Mouse (Mus musculus) adrenal gland, adult 2 months (tissue): ENCODE results near the gene Scarf1. TPM values are rescaled to one million over a fixed set of nuclear protein-coding genes. Genes with fewer than 3 reads are reported as not detected.

Source experiments
- DNase-seq: peaks from one replicate; pipeline ENCODE4 v3.0.0; 2021
- long read RNA-seq: library from polyadenylated mRNA; stranded (forward); transcript quantifications from one replicate; pipeline ENCODE4 v2.0.0, GENCODE M21; 2021
- polyA plus RNA-seq: library from polyadenylated mRNA; depleted of rRNA; stranded (reverse); fragments of >200 nt; gene quantifications from 2 replicates; pipeline ENCODE4 v1.2.3, GENCODE M21; 2012; rRNA removed
- total RNA-seq, 2 experiments: library from RNA; stranded (reverse); gene quantifications; 2 replicates each; pipeline ENCODE4 v1.2.3; 2021

Scarf1 gene
- total RNA-seq (1 to 10 TPM; 7.5 to 7.8 TPM), polyA plus RNA-seq (27.4 and 33.5 TPM in 2 replicates)
- long read RNA-seq, partial matches to known transcripts = 2 of 6 reads
- long read RNA-seq, other reads (novel, unspliced or antisense) = 0 of 6 reads

DNA sequence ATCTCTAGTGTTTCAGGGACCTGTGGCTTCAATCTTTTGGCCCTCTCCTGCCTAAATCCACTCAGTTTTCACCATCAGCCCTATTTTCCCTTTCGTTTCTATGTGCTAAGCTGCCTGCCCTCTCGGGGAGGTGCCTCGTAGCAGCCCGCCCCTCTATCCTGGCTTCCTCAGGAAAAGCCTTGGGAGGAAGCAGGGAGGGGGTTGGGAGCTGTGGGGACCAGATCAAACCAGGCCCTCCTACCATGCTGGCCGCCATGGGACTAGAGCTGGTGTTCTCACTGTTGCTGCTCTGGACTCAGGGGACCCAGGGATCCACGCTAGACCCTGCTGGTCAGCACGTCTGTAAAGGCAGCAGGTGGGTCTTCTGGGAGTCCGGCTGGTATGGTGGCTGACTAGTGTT is at the start of gene Scarf1:
Gene Scarf1 (plus strand): TSS at position 205 of the 400 bp plus-strand sequence.
- DNase-seq = peak; percentile 70

DNA sequence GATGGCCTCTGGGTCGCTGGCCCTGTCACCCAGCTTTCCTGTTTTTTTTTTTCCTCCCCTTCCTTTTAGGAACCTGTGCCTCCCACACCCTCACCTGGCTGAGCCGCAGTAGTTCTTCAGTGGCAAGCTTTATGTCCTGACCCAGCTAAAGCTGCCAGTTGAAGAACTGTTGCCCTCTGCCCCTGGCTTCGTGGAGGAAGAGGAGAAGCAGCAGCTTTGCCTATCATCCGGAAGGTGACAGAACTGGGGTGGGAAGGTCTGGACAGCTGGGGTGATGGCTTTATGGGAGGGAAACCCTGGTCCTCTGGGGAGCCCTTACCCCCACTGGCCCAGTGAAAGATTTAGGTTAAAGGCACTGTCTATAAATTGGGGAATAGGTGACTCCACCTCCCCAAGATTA is 49.7 kb upstream of the Scarf1 start:
- no peak for DNase-seq

DNA sequence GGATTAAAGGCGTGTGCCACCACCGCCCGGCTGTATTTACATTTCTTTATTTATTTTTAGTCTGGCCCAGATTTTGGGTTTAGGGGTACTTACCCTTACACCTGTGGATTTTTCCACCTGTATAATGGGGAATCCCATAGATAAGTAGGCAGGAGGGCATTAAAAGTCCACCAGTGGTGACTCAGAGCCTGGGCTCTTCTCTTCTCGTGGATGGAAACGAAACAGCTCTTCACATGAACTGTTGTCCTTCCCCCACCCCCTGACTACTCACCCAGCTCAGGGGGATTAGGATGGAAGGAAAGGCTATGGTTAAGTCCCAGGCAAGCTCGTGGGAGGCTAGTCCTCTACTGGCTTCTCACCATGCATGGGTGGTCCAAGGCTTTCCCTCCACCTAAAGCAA is 48.9 kb upstream of the Scarf1 start:
- DNase-seq = no peak

DNA sequence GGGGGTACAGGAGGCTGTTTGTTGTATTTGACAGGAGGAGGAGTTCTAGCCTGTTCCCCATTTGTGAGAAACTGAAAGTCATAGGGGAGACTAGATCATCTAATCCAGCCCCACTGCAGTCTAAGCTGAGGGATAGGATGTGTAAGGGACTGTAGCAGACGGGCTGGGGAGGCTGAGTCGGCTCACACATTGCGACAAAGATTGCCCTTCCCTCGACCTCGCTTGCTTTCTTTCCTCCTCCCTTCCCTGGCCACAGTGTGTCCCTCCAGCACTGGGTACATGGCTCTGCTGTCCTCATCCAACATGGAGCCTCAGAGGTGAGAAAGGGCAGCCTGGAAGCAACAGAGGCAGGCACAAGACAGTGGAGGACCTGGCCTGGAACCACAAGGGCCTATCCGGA is 48.3 kb upstream of the Scarf1 start:
- no peak for DNase-seq

DNA sequence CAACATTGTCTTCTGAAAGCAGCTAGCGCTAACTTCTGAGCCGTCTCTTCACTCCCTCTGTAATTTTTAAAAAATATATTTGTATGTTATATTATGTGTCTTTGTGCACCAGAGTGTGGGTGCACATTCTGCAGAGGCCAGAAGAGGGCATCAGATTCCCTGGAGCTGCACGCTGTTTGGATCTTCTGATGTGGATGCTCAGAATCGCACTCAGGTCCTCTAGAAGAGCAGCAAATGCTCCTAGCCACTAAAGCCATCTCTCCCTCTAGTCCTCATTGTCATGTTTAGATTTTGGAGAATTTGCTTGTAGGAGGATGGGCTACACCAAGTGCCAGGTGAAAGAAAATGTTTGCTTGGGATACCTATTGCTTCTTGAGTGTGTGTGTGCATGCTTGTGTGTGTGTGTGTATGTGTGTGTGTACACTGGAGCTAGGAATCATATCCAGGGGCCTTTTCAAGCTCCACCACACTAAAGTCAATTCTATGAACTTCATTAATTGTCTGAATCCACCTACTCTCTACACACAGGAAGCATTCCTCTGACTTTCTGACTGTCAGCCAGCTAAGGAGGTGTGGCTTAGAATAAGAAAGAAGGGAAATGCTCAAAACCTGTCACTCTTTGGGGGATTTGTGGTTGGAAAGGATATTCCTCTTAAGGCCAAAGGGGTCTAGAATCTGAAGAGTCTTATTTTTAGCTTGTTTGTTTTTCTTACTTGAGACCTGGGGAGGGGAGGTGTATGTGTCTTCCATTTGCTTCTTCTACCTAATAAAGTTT is 46.4 kb upstream of the Scarf1 start:
- no peak for DNase-seq

DNA sequence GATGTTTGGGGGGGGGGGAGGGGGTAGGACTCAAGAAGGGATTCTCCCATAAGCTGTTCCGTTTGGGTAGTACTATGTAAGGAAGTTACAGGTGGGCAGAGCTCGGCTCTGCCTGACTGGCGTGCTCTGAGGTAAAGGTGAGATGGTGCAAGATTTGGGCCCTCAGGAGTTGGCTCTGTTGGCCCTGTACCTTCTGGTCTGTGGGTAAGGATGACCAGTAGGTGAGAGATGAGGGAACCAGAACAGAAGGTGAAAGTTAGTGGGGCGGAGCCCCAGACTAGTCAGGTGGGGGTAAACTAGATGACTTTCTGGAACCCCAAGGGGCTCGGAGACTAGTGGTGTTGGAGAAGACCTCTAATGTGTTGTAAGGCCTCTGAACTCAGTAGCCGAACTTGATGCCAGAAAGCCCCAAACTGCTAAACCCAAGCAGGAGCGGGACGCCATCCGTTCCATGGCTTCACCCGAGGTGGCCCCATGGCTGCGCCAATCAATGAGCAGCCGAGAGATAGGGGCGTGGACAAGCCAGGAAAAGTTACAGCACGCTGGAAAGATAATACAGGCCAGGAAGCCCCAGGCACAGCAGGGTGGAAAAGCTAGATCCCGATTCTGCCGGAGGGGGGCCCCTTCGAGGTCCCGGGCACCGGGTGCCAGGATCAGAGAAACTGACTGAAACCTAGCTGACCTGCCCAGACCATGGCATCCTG is 45.7 kb upstream of the Scarf1 start:
- peak; percentile 88 for DNase-seq

DNA sequence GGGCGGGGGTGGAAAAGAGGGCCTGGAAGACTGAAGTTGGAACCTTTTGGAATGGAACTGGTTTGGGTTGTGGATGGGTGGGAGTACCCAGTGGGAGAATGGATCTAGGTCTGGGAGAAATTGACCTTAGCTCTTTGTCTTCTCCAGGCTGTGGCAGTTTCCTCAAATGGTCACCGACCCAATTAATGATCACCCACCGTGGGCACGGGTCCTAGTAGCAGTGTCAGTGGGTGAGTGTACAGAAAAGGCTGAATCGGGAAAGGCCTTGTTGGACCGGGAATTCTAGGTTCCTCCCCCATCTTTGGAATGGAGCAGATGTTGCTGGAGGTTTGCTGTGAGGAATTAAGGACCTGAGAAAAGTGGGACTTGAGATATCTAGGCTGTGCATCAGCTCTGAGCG is 44.9 kb upstream of the Scarf1 start:
- no peak for DNase-seq

DNA sequence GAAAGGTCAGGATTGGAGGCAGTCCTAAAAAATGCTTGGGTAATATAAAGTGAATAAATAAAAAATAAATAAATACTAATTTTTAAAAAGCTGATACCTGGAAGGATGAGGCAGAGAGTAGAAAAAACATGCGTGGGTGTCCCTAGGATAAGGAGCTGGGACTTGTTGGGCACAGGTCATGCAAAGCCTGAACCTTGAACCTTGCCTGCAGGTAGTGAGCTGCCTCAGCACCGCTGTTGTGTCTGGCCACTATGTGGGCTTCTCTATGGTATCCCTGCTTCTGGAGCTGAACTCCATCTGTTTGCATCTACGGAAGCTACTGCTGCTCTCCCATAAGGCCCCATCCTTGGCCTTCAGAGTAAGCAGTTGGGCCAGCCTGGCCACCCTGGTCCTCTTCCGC is 44.1 kb upstream of the Scarf1 start:
- no peak for DNase-seq

DNA sequence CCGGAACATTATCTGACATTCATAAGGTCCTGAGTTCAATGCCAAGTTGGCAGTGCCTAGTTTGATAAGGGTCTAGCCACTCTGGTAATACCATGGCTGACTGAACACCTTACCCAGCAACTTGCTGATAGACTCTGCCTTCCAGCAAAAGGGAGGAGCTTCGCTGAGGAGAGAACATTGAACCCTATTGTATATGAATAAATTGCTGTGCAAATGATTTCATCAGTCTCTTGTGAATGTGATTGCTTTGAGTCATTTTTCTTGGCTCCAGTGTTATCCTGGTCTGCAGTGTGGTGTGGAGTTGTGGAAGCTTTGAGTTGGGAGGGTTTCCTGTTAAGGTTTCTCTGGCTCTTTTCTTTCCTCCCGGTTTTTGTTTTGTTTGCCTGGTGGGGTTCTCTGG is 42.7 kb upstream of the Scarf1 start:
- DNase-seq = no peak

DNA sequence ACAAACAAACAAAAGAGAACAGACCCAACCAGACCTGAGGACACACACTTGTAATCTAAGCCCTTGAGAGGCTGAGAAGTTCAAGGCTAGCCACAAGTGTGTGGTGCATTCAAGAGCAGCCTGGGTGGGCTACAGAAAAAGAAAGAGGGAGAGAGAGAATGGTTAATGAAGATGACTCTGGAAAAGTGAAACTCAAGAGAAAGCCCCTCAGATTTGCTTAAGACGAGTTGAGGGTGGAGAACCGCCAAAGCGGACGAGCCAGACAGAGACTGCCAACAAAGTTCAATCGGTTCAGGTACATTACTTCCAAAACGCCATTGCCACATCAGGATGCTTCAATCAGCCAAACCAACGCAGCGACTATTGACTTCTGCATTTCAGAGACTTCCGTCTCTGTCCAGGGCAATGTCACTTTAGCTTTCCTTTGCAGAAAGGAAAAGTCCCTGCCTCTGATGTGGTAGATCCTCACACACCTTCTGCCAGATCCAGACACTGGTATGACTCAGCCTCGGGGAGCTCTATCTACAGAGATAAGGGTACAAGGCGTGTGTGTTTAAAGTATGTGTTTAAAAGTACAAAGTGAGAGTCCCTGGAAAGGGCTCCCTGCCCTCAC is 40.8 kb upstream of the Scarf1 start:
- no peak for DNase-seq

DNA sequence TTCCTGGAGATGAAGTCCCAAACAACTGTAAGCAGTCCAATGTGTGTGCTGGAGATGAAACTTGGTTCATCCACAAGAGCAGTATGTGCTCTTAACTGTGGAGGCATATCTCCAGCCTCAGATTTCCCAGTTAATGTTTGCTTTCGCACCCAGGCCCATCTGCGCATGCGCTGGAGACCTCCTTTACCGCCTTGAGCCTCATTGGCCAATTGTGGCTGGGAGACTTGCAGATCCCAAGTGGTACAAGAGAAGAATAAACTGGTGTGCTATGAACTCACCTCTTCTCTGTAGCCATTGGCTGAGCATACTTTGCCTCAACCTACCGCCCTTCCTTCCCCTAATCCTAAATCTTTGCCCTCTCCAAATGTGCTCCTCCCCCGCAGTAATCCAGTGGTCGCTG is 40.0 kb upstream of the Scarf1 start:
- DNase-seq = no peak

DNA sequence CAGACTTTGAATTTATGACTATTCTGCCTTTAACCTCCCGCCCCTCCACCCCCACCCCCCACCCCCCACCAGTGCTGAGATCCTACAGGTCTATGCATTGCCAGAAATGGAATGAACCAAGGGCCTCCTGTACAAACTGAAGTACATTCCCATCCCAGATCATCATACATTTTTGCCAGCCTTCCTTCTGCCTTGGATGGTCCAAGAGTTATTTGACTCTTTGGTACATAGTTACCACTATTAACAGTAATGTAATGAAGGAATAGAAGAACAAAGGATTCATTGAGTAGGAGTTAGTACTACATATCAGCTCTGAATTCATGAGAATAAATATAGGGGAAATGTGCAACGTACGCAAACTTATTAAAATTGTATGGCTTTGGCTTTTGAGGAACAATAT is 27.1 kb upstream of the Scarf1 start:
- DNase-seq = no peak

DNA sequence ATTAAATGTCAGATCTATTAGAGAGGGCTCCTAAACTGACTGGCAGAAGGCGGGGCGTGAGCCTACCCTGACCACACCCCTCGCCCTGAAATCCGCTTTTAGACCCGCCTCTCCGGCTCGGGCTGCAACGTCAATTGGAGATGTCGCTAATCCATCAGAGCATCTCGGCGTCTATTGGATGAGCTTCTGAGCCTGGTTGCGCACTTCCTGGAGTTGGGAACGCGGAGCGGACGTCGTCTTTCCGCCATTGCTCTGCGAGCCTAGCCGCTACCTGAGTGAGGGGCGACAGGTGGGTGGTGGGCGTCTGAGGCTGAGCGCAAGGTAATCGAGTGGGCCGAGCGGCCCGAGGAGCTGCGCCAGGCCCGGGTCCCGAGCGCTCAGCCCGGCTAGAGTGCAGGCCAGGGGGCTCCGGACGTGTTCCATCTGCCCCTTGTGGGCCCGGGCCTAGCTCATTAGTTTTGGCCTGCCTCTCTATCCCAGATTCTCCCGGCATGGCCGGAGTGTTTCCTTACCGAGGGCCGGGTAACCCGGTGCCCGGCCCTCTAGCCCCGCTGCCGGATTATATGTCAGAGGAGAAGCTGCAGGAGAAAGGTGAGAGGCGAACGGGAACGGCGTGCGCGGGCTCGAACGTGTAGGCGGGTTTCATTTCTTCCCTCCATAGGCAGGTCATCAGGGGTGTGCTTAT is 26.6 kb upstream of the Scarf1 start, which contains the start of gene Prpf8:
Gene Prpf8 (plus strand): TSS at position 216 of the 685 bp plus-strand sequence.
- DNase-seq = peak; percentile 99

DNA sequence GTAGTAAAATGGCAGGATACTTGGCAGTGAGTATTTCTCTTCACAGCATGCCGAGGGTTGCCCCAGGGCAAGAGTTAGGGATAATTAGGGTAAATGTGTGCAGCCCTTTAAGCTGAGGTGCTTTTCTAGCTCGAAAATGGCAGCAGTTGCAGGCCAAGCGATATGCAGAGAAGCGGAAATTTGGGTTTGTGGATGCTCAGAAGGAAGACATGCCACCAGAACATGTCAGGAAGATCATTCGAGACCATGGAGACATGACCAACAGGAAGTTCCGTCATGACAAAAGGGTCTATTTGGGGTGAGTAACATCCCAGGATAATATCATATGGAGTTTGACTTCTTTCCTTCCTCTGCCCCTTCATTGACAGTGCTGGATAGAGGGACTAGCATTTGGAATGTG is 25.8 kb upstream of the Scarf1 start:
- DNase-seq = no peak

DNA sequence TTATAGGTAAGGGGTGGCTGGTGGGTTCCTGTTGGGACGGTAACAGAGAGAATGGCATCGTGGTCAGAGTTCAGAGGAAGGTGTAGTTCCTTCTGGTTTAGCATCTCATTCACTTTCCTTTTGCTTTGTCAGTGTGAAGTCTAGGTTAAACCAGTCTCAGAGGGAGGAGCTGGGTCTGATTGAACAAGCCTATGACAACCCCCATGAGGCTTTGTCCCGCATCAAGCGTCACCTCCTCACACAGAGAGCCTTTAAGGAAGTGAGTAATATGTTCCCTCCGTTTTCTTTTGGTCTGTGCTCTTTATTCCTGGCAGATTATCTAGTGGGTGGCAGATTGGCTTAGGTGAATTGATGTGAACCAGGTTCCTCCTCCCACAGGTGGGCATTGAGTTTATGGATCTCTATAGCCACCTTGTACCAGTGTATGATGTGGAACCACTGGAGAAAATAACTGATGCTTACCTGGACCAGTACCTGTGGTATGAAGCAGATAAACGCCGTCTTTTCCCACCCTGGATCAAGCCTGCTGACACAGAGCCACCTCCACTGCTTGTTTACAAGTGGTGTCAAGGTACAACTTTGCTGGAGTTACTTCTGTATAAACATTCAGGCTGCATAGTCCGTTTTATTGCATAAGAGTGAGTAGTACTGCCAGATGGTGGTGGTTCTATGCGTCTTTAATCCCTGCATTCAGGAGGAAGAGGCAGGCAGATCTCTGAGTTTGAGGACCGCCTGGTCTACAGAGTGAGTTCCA is 18.9 kb upstream of the Scarf1 start:
- no peak for DNase-seq

DNA sequence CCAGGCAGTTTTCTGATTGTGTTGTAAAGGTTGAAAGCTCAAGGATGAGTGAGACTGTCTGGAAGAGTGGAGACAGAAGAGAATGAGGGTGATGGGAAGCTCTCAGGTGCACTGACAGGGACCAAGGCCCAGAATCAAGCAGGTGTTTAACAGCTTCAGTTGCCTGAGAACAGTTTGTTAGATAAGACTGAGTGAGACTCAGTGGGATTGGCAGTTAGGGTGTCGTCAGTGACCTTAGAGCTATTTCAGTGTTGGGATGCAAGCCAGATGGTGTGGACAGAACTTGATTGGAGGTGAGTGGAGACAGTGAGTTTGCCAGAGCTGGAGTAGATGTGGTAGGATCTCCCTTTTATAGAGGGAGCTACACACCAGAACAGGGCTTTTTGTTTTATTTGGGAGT is 15.2 kb upstream of the Scarf1 start:
- DNase-seq = peak; percentile 49

DNA sequence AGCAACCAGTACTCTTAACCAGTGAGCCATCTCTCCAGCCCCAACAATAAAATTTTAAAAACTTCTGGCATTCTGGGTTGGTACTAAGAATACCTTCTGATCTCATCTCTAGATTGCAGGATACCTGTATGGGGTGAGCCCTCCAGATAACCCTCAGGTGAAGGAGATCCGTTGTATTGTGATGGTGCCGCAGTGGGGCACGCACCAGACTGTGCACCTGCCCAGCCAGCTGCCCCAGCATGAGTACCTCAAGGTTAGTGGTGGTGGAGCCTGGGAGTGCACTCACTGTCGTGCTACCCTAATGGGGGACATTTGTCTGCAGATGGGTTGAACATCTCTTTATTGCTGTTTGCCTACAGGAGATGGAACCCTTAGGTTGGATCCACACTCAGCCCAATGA is 5.2 kb upstream of the Scarf1 start:
- no peak for DNase-seq

DNA sequence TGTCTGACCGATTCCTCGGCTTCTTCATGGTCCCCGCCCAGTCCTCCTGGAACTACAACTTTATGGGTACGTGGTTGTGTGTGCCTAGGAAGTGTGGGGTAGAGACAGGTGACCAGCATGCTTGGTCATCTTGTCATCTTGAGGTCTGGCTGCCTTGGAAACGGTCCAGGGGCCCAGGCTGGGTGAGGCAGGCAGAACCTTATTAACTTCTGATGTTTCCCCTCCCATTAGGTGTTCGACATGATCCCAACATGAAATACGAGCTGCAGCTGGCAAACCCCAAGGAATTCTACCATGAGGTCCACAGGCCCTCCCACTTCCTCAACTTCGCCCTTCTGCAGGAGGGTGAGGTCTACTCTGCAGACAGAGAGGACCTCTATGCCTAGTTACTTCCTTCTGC is 4.4 kb upstream of the Scarf1 start:
- no peak for DNase-seq

DNA sequence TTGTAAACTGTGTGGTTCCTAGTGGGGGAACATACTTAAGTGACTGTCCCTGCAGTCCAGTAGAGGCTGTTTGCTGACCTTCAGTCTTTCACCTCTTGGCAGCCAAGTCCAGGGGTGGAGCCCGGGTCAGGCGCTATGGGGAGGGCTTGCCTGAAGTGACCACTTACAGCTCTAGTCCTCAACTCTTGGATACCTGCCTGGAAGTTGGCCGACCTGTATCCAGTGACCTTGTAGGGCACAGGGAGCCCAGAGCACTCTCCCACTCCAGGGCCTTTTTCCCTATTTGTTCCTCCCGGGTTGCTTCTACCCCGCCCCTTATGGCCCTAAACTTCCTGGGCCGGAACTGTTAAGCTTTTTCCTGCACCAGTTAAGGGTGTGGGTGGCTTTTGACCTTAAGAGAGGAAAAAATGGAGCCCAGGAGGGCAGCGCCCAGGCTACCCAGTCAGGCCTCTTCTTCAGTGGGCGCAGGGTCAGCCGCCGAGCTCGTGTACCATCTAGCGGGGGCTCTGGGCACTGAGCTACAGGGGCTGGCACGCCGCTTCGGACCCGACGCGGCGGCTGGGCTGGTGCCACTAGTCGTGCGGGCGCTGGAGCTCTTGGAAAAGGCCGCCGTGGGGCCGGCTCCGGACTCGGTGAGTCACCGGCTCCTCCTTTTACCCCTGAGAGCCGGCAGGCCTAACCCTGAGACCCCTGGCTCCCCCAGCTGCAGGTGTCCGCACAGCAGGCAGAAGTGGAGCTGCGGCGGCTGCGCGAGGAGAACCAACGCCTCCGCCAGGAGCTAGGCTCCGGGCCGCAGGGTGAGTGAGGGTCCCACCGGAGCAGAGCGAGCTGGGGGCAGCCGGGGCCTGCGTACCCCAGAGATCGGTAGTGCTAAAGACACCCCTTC is 3.4 kb upstream of the Scarf1 start, which contains the start of gene Rilp:
Gene Rilp (plus strand): TSS at position 354 of the 886 bp plus-strand sequence.
- peak; percentile 89 for DNase-seq

DNA sequence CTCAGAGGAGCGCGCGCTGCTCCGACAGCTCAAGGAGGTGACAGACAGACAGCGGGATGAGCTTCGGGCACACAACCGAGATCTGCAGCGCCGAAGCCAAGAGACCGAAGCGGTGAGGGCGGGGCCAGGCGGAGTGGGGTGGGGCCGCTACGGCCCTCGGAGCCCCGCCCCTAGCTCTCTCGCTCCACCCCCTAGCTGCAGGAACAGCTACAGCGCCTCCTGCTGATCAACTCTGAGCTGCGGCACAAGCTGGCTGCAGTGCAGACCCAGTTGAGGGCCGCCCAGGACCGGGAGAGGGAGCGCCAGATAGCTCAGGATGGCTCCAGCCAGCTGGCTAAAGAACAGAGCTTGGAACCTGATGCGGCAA is 2.7 kb upstream of the Scarf1 start:
- DNase-seq = peak; percentile 95

DNA sequence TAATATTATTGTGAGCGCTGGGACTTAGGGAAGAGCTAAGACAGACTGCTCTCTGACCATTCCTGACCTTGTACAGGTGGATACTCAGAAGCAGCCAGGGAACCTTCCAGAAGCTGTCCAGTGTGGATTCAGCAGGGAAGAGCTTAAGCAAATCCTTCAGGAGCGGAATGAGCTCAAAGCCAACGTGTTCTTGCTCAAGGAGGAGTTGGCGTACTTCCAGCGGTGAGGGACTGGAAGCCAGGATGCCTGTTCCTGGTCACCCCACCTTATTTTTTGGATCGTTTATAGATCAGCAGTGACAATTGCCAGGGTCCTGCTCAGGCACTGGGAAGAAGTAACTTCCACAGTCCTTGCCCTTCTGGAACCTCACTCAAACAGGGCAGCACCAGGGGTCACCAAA is 2.1 kb upstream of the Scarf1 start:
- DNase-seq = peak; percentile 49
